Mouse (Mus musculus) lung, postnatal 0 days (tissue): ENCODE results near the gene Dach2. TPM values are rescaled to one million over a fixed set of nuclear protein-coding genes. Genes with fewer than 3 reads are reported as not detected.
A peak's percentile ranks its signal among the peaks of the same experiment; 100 is the strongest.
"Not testable (repeated sequence)": the region's sequence is repeated elsewhere in the genome, so short reads cannot be mapped to it uniquely, and the experiment has no call there.

Experiments used
- ATAC-seq: fragments of 200-750 bp; cut with Nextera tagmentation; 2 replicates; pipeline ENCODE4 v1.8.0; 2017; ENCODE audit warnings: moderate library complexity
- DNase-seq: peaks from one replicate; pipeline ENCODE4 v3.0.0-alpha.2; 2016; ENCODE audit warnings: low spot score
- H3K27ac ChIP-seq: fragments of 300-500 bp; sonication (generic); 2 replicates; pipeline ENCODE4 v1.5.1; 2014; ENCODE audit warnings: antibody characterized with exemption, mild to moderate bottlenecking, low read length, mixed read lengths
- H3K27me3 ChIP-seq: fragments of 300-500 bp; sonication (generic); replicated peaks from 2 replicates; pipeline ENCODE4 v1.6.1; 2014; ENCODE audit warnings: low read length, mixed read lengths; ENCODE audit not compliant: insufficient read depth
- H3K36me3 ChIP-seq: fragments of 300-500 bp; sonication (generic); 2 replicates; pipeline ENCODE4 v1.6.1; 2014; ENCODE audit warnings: low read length, mixed read lengths; ENCODE audit not compliant: insufficient read depth
- H3K4me1 ChIP-seq: fragments of 300-500 bp; sonication (generic); 2 replicates; pipeline ENCODE4 v1.6.1; 2014; ENCODE audit warnings: antibody characterized with exemption, low read depth, low read length, mixed read lengths; ENCODE audit not compliant: insufficient read depth
- H3K4me2 ChIP-seq: fragments of 300-500 bp; sonication (generic); replicated peaks from 2 replicates; pipeline ENCODE4 v1.6.1; 2014; ENCODE audit warnings: low read depth, mild to moderate bottlenecking, low read length, moderate library complexity, mixed read lengths
- H3K4me3 ChIP-seq: fragments of 300-500 bp; sonication (generic); 2 replicates; pipeline ENCODE4 v1.5.1; 2014; ENCODE audit warnings: low read depth, low read length
- H3K9ac ChIP-seq: fragments of 300-500 bp; sonication (generic); replicated peaks from 2 replicates; pipeline ENCODE4 v1.6.1; 2014; ENCODE audit warnings: low read depth, mild to moderate bottlenecking
- H3K9me3 ChIP-seq: fragments of 300-500 bp; sonication (generic); 2 replicates; pipeline ENCODE4 v1.6.1; 2016; ENCODE audit warnings: low read length, mixed read lengths
- CTCF ChIP-seq: IDR thresholded peaks from 2 replicates; pipeline ENCODE4 v1.5.1; 2016; ENCODE audit warnings: antibody characterized with exemption, mild to moderate bottlenecking
- EP300 ChIP-seq: IDR thresholded peaks from 2 replicates; pipeline ENCODE4 v1.6.1; 2016; ENCODE audit warnings: antibody characterized with exemption, mild to moderate bottlenecking, control low read depth
- WGBS: fragments of 180-500 bp; shearing (Covaris S2); extraction: QIAGEN DNeasy Blood & Tissue Kit; methylation state at CpG from one replicate; pipeline ENCODE4 v1.1.7; 2014; 5-methylcytosine and 5-hydroxymethylcytosine counted together
- polyA plus RNA-seq: library from polyadenylated mRNA; unstranded; fragments of >200 nt; fragmentation: Nextera tagmentation; extraction: Ambion mirVana; gene quantifications from 2 replicates; pipeline ENCODE4 v1.2.1, GENCODE M21; 2015

Gene Dach2
- 0.37 and 0.55 TPM in 2 replicates for polyA plus RNA-seq

DNA sequence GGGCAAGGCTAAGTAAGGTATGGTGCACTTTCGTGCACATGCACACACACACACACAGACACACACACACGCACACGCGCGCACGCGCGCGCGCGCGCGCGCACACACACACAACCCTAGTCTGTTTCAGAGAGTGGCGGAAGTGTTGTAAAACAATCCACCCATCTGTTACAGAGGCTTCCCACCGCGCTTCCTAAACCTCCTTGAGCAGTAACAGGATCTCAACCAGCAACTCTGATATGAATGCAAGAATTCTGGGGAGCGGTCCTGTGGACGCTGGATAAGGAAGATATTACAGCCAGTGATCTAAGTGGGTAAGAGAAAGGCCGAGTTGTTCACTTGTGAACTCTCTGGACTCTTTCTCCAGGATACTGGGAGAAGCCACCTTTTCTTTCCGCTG, at the start of gene Dach2:
Gene Dach2 (plus strand): TSS at position 107 of the 400 bp plus-strand sequence.
- H3K27me3 ChIP-seq, result no peaks in the 10 kb centered on the region
- H3K4me1 ChIP-seq, result no peaks in the 10 kb centered on the region
- no peak within 1 kb of the TSS for H3K9ac ChIP-seq
- no peaks in the 10 kb centered on the region for H3K36me3 ChIP-seq
- no peak within 1 kb of the TSS for H3K27ac ChIP-seq
- peak; percentile 13 for DNase-seq
- peak within 1 kb of the TSS; percentile 42 for H3K4me3 ChIP-seq
- peak within 1 kb of the TSS; percentile 74 for H3K4me2 ChIP-seq
- ATAC-seq, result peak; percentile 37
- TF ChIP-seq CTCF, result no peak
- no peak for TF ChIP-seq EP300
- 26% methylated on average over 21 of the region's 21 CpGs for WGBS
- no peaks in the 10 kb centered on the region for H3K9me3 ChIP-seq

GRCm38 (mm10) chrX:113252427-113252826, 44.9 kb upstream of the Dach2 start:
- H3K9me3 ChIP-seq, DNase-seq, H3K4me1 ChIP-seq, H3K27me3 ChIP-seq, H3K4me3 ChIP-seq, H3K9ac ChIP-seq, H3K27ac ChIP-seq, ATAC-seq, H3K4me2 ChIP-seq, H3K36me3 ChIP-seq: not testable (repeated sequence)
- 63% methylated on average over 2 of the region's 3 CpGs for WGBS

DNA sequence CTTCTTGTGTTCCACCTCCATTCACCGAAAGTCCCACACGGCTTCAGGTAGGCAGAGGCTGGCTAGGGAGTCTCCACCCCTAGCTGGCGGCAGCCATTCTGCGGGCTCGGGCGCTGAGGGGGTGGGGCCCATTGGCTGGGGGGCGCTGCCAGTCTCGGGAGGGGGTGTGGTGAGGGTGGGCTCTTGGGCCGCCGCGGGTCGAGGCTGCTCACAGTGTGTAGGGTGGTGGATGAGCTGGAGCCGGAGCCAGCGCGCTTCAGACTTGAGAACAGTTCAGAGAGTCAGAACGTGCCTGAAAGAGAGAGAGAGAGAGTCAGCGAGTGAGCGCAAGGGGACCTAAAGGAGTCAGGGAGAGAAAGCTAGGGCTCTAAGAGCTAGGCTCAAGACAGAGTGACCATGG, 721 bp downstream of the Dach2 start:
- TF ChIP-seq CTCF, result peak; percentile 5; the same call in 1 of the 2 replicates
- TF ChIP-seq EP300, result no peak
- peak overlapping the region; percentile 42 for H3K4me3 ChIP-seq
- peak overlapping the region; percentile 74 for H3K4me2 ChIP-seq
- ATAC-seq (peak; percentile 98), DNase-seq (peak; percentile 63)
- 9% methylated on average over 16 of the region's 18 CpGs for WGBS
- H3K4me1 ChIP-seq, result no peaks in the 10 kb centered on the region
- H3K36me3 ChIP-seq, result no peaks in the 10 kb centered on the region
- no peak overlapping the region for H3K9ac ChIP-seq
- H3K27me3 ChIP-seq, result no peaks in the 10 kb centered on the region
- H3K9me3 ChIP-seq, result no peaks in the 10 kb centered on the region
- H3K27ac ChIP-seq, result no peak overlapping the region

- Histone ChIP-seq H3K4me1 (no peaks in the 10 kb centered on the region), H3K9ac (no peak overlapping the region), H3K4me2 (peak overlapping the region; percentile 74), H3K27ac (no peak overlapping the region), H3K36me3 (no peaks in the 10 kb centered on the region), H3K4me3 (peak overlapping the region; percentile 42), H3K27me3 (no peaks in the 10 kb centered on the region), H3K9me3 (no peaks in the 10 kb centered on the region)
- no peak for TF ChIP-seq CTCF
- ATAC-seq, result no peak
- WGBS, result 8% methylated on average over 19 of the region's 19 CpGs
- no peak for DNase-seq
These were observed 1.2 kb downstream of the Dach2 start for GRCm38 (mm10) chrX:113298468-113298867.

DNA sequence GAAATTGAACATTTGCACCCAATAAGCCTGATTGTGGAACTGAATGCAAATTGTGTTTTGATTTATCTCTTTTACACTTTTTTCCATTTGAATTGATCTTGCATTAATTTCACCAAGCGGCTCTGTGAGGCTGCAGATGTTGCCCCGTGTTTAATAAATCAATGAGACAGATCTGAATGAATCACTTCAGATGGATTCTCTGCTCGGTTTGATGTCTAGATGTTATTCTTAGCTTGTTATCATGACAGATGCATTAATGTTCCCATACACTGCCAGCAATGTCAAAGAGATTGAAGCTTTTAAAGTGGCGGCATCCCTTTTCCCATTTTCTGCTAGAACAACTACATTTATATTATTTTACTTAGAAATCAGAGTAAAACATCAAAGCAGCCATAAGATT, 7.0 kb downstream of the Dach2 start:
- Histone ChIP-seq H3K9me3 (no peaks in the 10 kb centered on the region), H3K9ac (no peak overlapping the region), H3K36me3 (no peaks in the 10 kb centered on the region), H3K27ac (no peak overlapping the region), H3K4me2 (no peak overlapping the region), H3K4me1 (no peaks in the 10 kb centered on the region), H3K27me3 (no peaks in the 10 kb centered on the region), H3K4me3 (no peak overlapping the region)
- 52% methylated on average over 4 of the region's 4 CpGs for WGBS
- no peak for TF ChIP-seq EP300
- DNase-seq (no peak), ATAC-seq (no peak)

GRCm38 (mm10) chrX:113338143-113338542, 40.8 kb downstream of the Dach2 start:
- Histone ChIP-seq H3K4me1 (no peaks in the 10 kb centered on the region), H3K36me3 (no peaks in the 10 kb centered on the region), H3K27ac (no peak overlapping the region), H3K27me3 (no peaks in the 10 kb centered on the region), H3K9me3 (no peaks in the 10 kb centered on the region), H3K4me2 (no peak overlapping the region), H3K9ac (no peak overlapping the region), H3K4me3 (no peak overlapping the region)
- TF ChIP-seq CTCF (no peak), EP300 (no peak)
- 47% methylated on average over 3 of the region's 3 CpGs for WGBS
- no peak for DNase-seq
- ATAC-seq, result no peak

GRCm38 (mm10) chrX:113394417-113394816, 97.1 kb downstream of the Dach2 start:
- 50% methylated on average over 3 of the region's 3 CpGs for WGBS
- Histone ChIP-seq H3K9me3 (no peaks in the 10 kb centered on the region), H3K36me3 (no peaks in the 10 kb centered on the region)

More at GRCm38 (mm10) chrX:113394417-113394816, 97.1 kb downstream of the Dach2 start:
- no peaks in the 10 kb centered on the region for H3K27me3 ChIP-seq
- no peak overlapping the region for H3K4me2 ChIP-seq
- ATAC-seq (no peak), DNase-seq (no peak)
- H3K9ac ChIP-seq, result no peak overlapping the region
- H3K4me1 ChIP-seq, result no peaks in the 10 kb centered on the region
- H3K27ac ChIP-seq, result no peak overlapping the region
- TF ChIP-seq EP300 (no peak), CTCF (no peak)
- H3K4me3 ChIP-seq, result no peak overlapping the region
